Mouse (Mus musculus) cerebellum, postnatal 4 days (tissue): ENCODE measurements around the gene Olfr103.

Source experiments
- DNase-seq, 2 experiments: peaks; one replicate each; pipeline ENCODE4 v3.0.0; 2022; ENCODE audit warnings: low spot score in 2 of 2, mixed read lengths in 1 of 2

Olfr103 gene

DNA sequence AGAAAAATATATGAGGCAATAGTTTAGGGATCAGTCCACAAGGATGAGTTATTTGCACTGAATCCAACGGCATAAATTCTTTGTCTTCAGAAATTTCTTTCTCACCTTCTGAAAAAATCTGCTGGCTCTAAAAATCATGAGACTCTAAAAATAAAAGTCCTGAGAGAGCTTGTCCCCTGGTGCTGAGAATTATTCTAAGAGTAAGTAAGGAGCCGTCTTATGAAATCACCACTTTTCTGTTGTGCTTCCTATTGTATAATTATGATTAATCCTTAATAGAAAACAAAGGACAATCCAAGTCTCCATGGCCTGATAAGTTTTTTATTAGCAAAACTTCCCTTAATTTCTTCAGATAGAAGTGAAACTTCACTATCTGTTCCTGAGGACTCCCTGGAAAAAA, at the start of gene Olfr103:
Gene Olfr103 (minus strand): TSS at position 101 of the 400 bp plus-strand sequence.
- DNase-seq = no peak

GRCm38 (mm10) chr17:37378733-37379132, 39.2 kb upstream of the Olfr103 start, which contains the start of gene Olfr105-ps:
Gene Olfr105-ps, plus strand, starts transcription at chr17:37379033.
- DNase-seq = no peak

- no peak for DNase-seq
These were observed 19.8 kb upstream of the Olfr103 start, which contains the start of gene Olfr104-ps for GRCm38 (mm10) chr17:37359282-37359681. Gene Olfr104-ps, plus strand, starts transcription at chr17:37359582.

DNA sequence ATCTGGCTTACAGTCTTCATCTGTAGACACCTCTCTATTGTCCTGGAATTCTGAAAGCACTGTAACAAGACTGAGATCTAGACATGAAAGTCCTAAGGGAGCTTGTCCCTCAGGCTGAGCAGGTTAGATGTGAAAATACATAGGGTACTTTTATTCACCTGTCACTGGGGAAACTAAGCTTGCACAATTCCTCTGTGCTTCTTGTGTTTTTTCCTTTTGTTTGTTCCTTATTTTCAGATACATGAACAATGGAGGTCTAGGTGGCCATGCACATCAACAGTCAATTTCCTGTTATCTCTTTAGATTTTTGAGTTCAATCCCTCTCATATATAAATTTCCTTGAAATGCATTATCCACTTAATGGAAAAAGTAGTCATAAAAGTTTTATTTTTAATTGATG, 22.5 kb downstream of the Olfr103 start, which contains the start of gene Olfr102:
Gene Olfr102 (minus strand): TSS at position 101 of the 400 bp plus-strand sequence.
- DNase-seq = no peak

- DNase-seq = no peak
These were observed 29.3 kb downstream of the Olfr103 start for GRCm38 (mm10) chr17:37310146-37310699.

DNA sequence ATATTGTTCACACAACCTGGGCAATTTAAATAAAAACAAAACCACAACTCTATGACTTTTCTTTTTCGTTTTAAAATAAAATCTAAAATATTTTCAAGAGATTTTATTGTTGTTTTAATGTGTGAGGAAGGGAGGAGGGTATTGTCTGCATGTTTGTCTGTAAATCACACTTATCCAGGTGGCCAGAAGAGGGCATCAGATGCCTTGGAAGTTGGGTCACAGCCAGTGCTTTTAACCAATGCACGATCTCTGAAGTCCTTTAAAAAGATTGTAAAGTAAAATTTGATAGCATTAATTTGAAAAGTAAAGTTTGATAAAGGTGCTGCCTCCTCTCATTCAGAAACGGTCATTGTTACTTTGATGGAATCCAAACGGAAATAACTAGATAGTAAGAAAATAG, 31.0 kb downstream of the Olfr103 start:
- DNase-seq = no peak

DNA sequence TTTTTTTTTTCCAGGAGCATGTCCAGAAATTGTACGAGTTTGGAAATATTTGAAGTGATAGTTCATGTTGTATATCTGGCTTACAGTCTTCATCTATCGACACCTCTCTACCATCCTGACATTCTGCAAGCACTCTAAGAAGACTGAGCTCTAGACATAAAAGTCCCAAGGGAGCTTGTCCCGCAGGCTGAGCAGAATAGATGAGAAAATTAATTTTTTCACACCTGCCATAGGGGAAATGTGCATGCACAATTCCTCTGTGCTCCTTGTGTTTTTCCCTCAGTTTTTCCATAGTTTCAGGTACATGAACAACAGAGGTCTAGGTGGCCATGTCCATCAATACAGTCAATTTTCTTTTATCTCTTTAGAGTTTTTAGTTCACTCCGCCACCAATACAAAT, 35.3 kb downstream of the Olfr103 start, which contains the start of gene Olfr101:
Gene Olfr101 (minus strand): TSS at position 101 of the 400 bp plus-strand sequence.
- DNase-seq = no peak
